Comparison of ENCODE assay signal across 24 mouse cellular contexts in genomic region chr14:51842250-51842649, GRCm38 (mm10). TPM values are rescaled to one million over a fixed set of nuclear protein-coding genes. Genes with fewer than 3 reads are reported as not detected.
DNase-seq lines count a peak whose midpoint lies in the region; ATAC-seq and TF ChIP-seq lines count a peak whose summit lies in the region.
"Had no signal": no experiment of that assay in that cellular context is flagged by ENCODE, and none has a peak within 500 bp of the region (broad histone marks: within the 10 kb centered on the region; RNA-seq: fewer than 3 reads in every experiment).

No protein-coding gene starts in this region.

- no peak for TF ChIP-seq CTCF in brain, embryonic 14.5 days (IDR thresholded peaks at IDR 0.05; ENCODE audit: borderline replicate concordance, extremely low read depth, insufficient read depth, insufficient read length)

- no peak overlapping the region for H3K4me2 ChIP-seq in forebrain, embryonic 14.5 days (ENCODE audit: low read length)
- no peak overlapping the region for H3K4me2 ChIP-seq in forebrain, embryonic 12.5 days
- no peak overlapping the region for H3K4me2 ChIP-seq in midbrain, embryonic 14.5 days (ENCODE audit: low read length)
- no peak overlapping the region for H3K4me2 ChIP-seq in midbrain, embryonic 16.5 days (ENCODE audit: low read length)
- H3K4me2 ChIP-seq: heart, embryonic 13.5 days; hindbrain, embryonic 13.5 days had no signal

- peak; percentile 72; the same call in 1 of the 2 replicates for ATAC-seq in forebrain, embryonic 14.5 days
- no peak for ATAC-seq in forebrain, embryonic 12.5 days (ENCODE audit: low FRiP score)
- ATAC-seq in midbrain, embryonic 14.5 days (ENCODE audit: low FRiP score, low TSS enrichment): no peak
- ATAC-seq in midbrain, embryonic 16.5 days: no peak
- ATAC-seq in megakaryocyte-erythroid progenitor cell, adult 5-6 weeks (replicated peaks; ENCODE audit: low FRiP score, low TSS enrichment, poor library complexity, severe bottlenecking): no peak
- ATAC-seq: hindbrain, postnatal 0 days; intestine, embryonic 16.5 days had no signal

- no peaks in the 10 kb centered on the region for H3K9me3 ChIP-seq in forebrain, embryonic 14.5 days (replicated peaks; ENCODE audit: control insufficient read depth, low read length)
- H3K9me3 ChIP-seq in forebrain, embryonic 12.5 days: no peaks in the 10 kb centered on the region
- no peaks in the 10 kb centered on the region for H3K9me3 ChIP-seq in midbrain, embryonic 14.5 days (ENCODE audit: control insufficient read depth, low read length)
- no peaks in the 10 kb centered on the region for H3K9me3 ChIP-seq in midbrain, embryonic 16.5 days (replicated peaks; ENCODE audit: control insufficient read depth, low read length, poor library complexity, severe bottlenecking)
- H3K9me3 ChIP-seq: embryonic facial prominence, embryonic 10.5 days; heart, embryonic 13.5 days; hindbrain, embryonic 13.5 days had no signal

- peak; percentile 61 for DNase-seq in forebrain, embryonic 14.5 days (ENCODE audit: low spot score)
- DNase-seq in midbrain, embryonic 14.5 days: peak; percentile 9
- peak; percentile 68 for DNase-seq in brain, embryonic 14.5 days (ENCODE audit: low read depth)
- no peak for DNase-seq in thymus, adult 18-20 months
- DNase-seq: adrenal gland, adult 2 months; adrenal gland, postnatal 25 days; cerebellum, adult 2 months; cerebellum, postnatal 10 days; gastrocnemius, adult 2 months; gastrocnemius, postnatal 25 days; kidney, adult 2 months had no signal

- no peaks in the 10 kb centered on the region for H3K36me3 ChIP-seq in forebrain, embryonic 14.5 days (ENCODE audit: control insufficient read depth, insufficient read depth, low read length)
- no peaks in the 10 kb centered on the region for H3K36me3 ChIP-seq in forebrain, embryonic 12.5 days (replicated peaks)
- H3K36me3 ChIP-seq in midbrain, embryonic 14.5 days (ENCODE audit: control insufficient read depth, insufficient read depth, low read length): no peaks in the 10 kb centered on the region
- no peaks in the 10 kb centered on the region for H3K36me3 ChIP-seq in midbrain, embryonic 16.5 days (ENCODE audit: control insufficient read depth, insufficient read depth, low read length)
- H3K36me3 ChIP-seq: embryonic facial prominence, embryonic 10.5 days; heart, embryonic 13.5 days; hindbrain, embryonic 13.5 days had no signal

- H3K27me3 ChIP-seq in forebrain, embryonic 14.5 days (replicated peaks; ENCODE audit: control insufficient read depth, insufficient read depth, low read length): no peaks in the 10 kb centered on the region
- H3K27me3 ChIP-seq in forebrain, embryonic 12.5 days: no peaks in the 10 kb centered on the region
- no peaks in the 10 kb centered on the region for H3K27me3 ChIP-seq in midbrain, embryonic 14.5 days (ENCODE audit: control insufficient read depth, insufficient read depth, low read length)
- no peaks in the 10 kb centered on the region for H3K27me3 ChIP-seq in midbrain, embryonic 16.5 days (ENCODE audit: control insufficient read depth, insufficient read depth, low read depth, low read length)
- H3K27me3 ChIP-seq: heart, embryonic 13.5 days; hindbrain, embryonic 13.5 days had no signal

- no peak overlapping the region for H3K27ac ChIP-seq in forebrain, embryonic 14.5 days (ENCODE audit: low read depth, low read length)
- H3K27ac ChIP-seq in forebrain, embryonic 12.5 days: no peak overlapping the region
- H3K27ac ChIP-seq in midbrain, embryonic 14.5 days (replicated peaks; ENCODE audit: low read depth, low read length): no peak overlapping the region
- H3K27ac ChIP-seq in midbrain, embryonic 16.5 days (ENCODE audit: low read length): no peak overlapping the region
- H3K27ac ChIP-seq: embryonic facial prominence, embryonic 10.5 days; gastrocnemius, adult 2 months; heart, embryonic 13.5 days; hindbrain, embryonic 13.5 days; hindbrain, postnatal 0 days had no signal

- no peak overlapping the region for H3K4me3 ChIP-seq in forebrain, embryonic 14.5 days (ENCODE audit: low read depth, low read length)
- no peak overlapping the region for H3K4me3 ChIP-seq in forebrain, embryonic 12.5 days (replicated peaks)
- no peak overlapping the region for H3K4me3 ChIP-seq in midbrain, embryonic 14.5 days (replicated peaks; ENCODE audit: low read depth, low read length)
- no peak overlapping the region for H3K4me3 ChIP-seq in midbrain, embryonic 16.5 days (ENCODE audit: low read depth, low read length)
- H3K4me3 ChIP-seq: embryonic facial prominence, embryonic 10.5 days; gastrocnemius, adult 2 months; heart, embryonic 13.5 days; hindbrain, embryonic 13.5 days had no signal

- TF ChIP-seq POLR2A in brain, embryonic 14.5 days (IDR thresholded peaks at IDR 0.05; ENCODE audit: borderline replicate concordance, extremely low read depth, insufficient read depth, insufficient read length, poor library complexity, severe bottlenecking): no peak

- no peaks in the 10 kb centered on the region; the same call in 1 of the 2 replicates for H3K4me1 ChIP-seq in forebrain, embryonic 14.5 days (ENCODE audit: control insufficient read depth, insufficient read depth, low read length)
- no peaks in the 10 kb centered on the region for H3K4me1 ChIP-seq in forebrain, embryonic 12.5 days
- H3K4me1 ChIP-seq in midbrain, embryonic 14.5 days (ENCODE audit: control insufficient read depth, insufficient read depth, low read length): no peaks in the 10 kb centered on the region
- no peaks in the 10 kb centered on the region for H3K4me1 ChIP-seq in midbrain, embryonic 16.5 days (ENCODE audit: control insufficient read depth, insufficient read depth, low read length)
- H3K4me1 ChIP-seq: heart, embryonic 13.5 days; hindbrain, embryonic 13.5 days had no signal

- 53% methylated on average over 1 of the region's 1 CpGs for WGBS in forebrain, embryonic 14.5 days
- 58% methylated on average over 1 of the region's 1 CpGs for WGBS in forebrain, embryonic 12.5 days
- WGBS in midbrain, embryonic 14.5 days: 53% methylated on average over 1 of the region's 1 CpGs
- 75% methylated on average over 1 of the region's 1 CpGs for whole genome bisulfite sequencing in midbrain, embryonic 16.5 days

- H3K9ac ChIP-seq in forebrain, embryonic 14.5 days (ENCODE audit: low read length): no peak overlapping the region
- no peak overlapping the region for H3K9ac ChIP-seq in forebrain, embryonic 12.5 days
- no peak overlapping the region for H3K9ac ChIP-seq in midbrain, embryonic 14.5 days (replicated peaks; ENCODE audit: low read length)
- no peak overlapping the region for H3K9ac ChIP-seq in midbrain, embryonic 16.5 days (ENCODE audit: low read depth, low read length)
- H3K9ac ChIP-seq: heart, embryonic 13.5 days; hindbrain, embryonic 13.5 days had no signal

RNA-seq across cellular contexts. Expression of gene Ear6, which starts 11.2 kb away (rescaled TPM):
- not detected in 2 replicates for polyA plus RNA-seq in forebrain, embryonic 14.5 days (2014; fragmentation: Nextera tagmentation; extraction: Ambion mirVana)
- polyA plus RNA-seq in forebrain, embryonic 12.5 days (2016; fragmentation: Nextera tagmentation; extraction: Ambion mirVana): not detected in 2 replicates
- not detected in 2 replicates for polyA plus RNA-seq in midbrain, embryonic 14.5 days (2014; fragmentation: Nextera tagmentation; extraction: Ambion mirVana)
- not detected in 2 replicates for polyA plus RNA-seq in midbrain, embryonic 16.5 days (2015; fragmentation: Nextera tagmentation; extraction: Ambion mirVana)
- polyA plus RNA-seq in brain, embryonic 14.5 days (2012; rRNA removed): 0.14 TPM in 1 of 2 replicates, not detected in the other
- not detected in 2 replicates for total RNA-seq in megakaryocyte-erythroid progenitor cell, adult 5-6 weeks (2014; fragmentation: Nextera tagmentation)
- not detected in 2 replicates for total RNA-seq in megakaryocyte-erythroid progenitor cell, adult 5-6 weeks (2017)
- total RNA-seq: adrenal gland, adult 2 months; adrenal gland, postnatal 25 days; gastrocnemius, adult 2 months; gastrocnemius, postnatal 25 days; hindbrain, postnatal 0 days; MEL had no signal
- polyA plus RNA-seq: adrenal gland, adult 2 months; cerebellum, adult 2 months; embryonic facial prominence, embryonic 10.5 days; embryonic facial prominence, embryonic 14.5 days; heart, embryonic 13.5 days; heart, postnatal 0 days; hindbrain, embryonic 13.5 days; hindbrain, postnatal 0 days; kidney, adult 2 months had no signal

RNA-seq across cellular contexts. Expression of gene Mettl17, which starts 42.4 kb away (rescaled TPM):
- polyA plus RNA-seq in forebrain, embryonic 14.5 days (2014; fragmentation: Nextera tagmentation; extraction: Ambion mirVana): 64.7 and 64.9 TPM in 2 replicates
- polyA plus RNA-seq in forebrain, embryonic 12.5 days (2016; fragmentation: Nextera tagmentation; extraction: Ambion mirVana): 58.2 and 66.0 TPM in 2 replicates
- polyA plus RNA-seq in midbrain, embryonic 14.5 days (2014; fragmentation: Nextera tagmentation; extraction: Ambion mirVana): 85.2 and 85.6 TPM in 2 replicates
- 86.5 and 92.0 TPM in 2 replicates for polyA plus RNA-seq in midbrain, embryonic 16.5 days (2015; fragmentation: Nextera tagmentation; extraction: Ambion mirVana)
- 64.9 and 76.0 TPM in 2 replicates for polyA plus RNA-seq in brain, embryonic 14.5 days (2012; rRNA removed)
- total RNA-seq in megakaryocyte-erythroid progenitor cell, adult 5-6 weeks (2014; fragmentation: Nextera tagmentation): 23.4 and 33.9 TPM in 2 replicates
- total RNA-seq in megakaryocyte-erythroid progenitor cell, adult 5-6 weeks (2017): 9.5 and 13.7 TPM in 2 replicates

RNA-seq across cellular contexts. Expression of gene AY358078, which starts 42.4 kb away (rescaled TPM):
- polyA plus RNA-seq in forebrain, embryonic 14.5 days (2014; fragmentation: Nextera tagmentation; extraction: Ambion mirVana): not detected in 2 replicates
- not detected in 2 replicates for polyA plus RNA-seq in forebrain, embryonic 12.5 days (2016; fragmentation: Nextera tagmentation; extraction: Ambion mirVana)
- not detected in 2 replicates for polyA plus RNA-seq in midbrain, embryonic 14.5 days (2014; fragmentation: Nextera tagmentation; extraction: Ambion mirVana)
- not detected in 2 replicates for polyA plus RNA-seq in midbrain, embryonic 16.5 days (2015; fragmentation: Nextera tagmentation; extraction: Ambion mirVana)
- not detected in 2 replicates for polyA plus RNA-seq in brain, embryonic 14.5 days (2012; rRNA removed)
- not detected in 2 replicates for total RNA-seq in megakaryocyte-erythroid progenitor cell, adult 5-6 weeks (2014; fragmentation: Nextera tagmentation)
- not detected in 2 replicates for total RNA-seq in megakaryocyte-erythroid progenitor cell, adult 5-6 weeks (2017)
- total RNA-seq: adrenal gland, adult 2 months; adrenal gland, postnatal 25 days; gastrocnemius, adult 2 months; gastrocnemius, postnatal 25 days; granulocyte monocyte progenitor cell, adult 5-6 weeks; hematopoietic stem cell, adult 5-6 weeks; hindbrain, postnatal 0 days; MEL had no signal
- polyA plus RNA-seq: adrenal gland, adult 2 months; cerebellum, adult 2 months; embryonic facial prominence, embryonic 10.5 days; embryonic facial prominence, embryonic 14.5 days; heart, embryonic 13.5 days; heart, postnatal 0 days; hindbrain, embryonic 13.5 days; hindbrain, postnatal 0 days; intestine, embryonic 16.5 days; kidney, adult 2 months had no signal

RNA-seq across cellular contexts. Expression of gene Slc39a2, which starts 50.4 kb away (rescaled TPM):
- 0.62 and 0.82 TPM in 2 replicates for polyA plus RNA-seq in forebrain, embryonic 14.5 days (2014; fragmentation: Nextera tagmentation; extraction: Ambion mirVana)
- 1.3 and 1.7 TPM in 2 replicates for polyA plus RNA-seq in forebrain, embryonic 12.5 days (2016; fragmentation: Nextera tagmentation; extraction: Ambion mirVana)
- polyA plus RNA-seq in midbrain, embryonic 14.5 days (2014; fragmentation: Nextera tagmentation; extraction: Ambion mirVana): 1.1 and 1.8 TPM in 2 replicates
- polyA plus RNA-seq in midbrain, embryonic 16.5 days (2015; fragmentation: Nextera tagmentation; extraction: Ambion mirVana): 2.2 and 3.1 TPM in 2 replicates
- polyA plus RNA-seq in brain, embryonic 14.5 days (2012; rRNA removed): 12.1 and 15.3 TPM in 2 replicates
- 0.69 and 1.4 TPM in 2 replicates for total RNA-seq in megakaryocyte-erythroid progenitor cell, adult 5-6 weeks (2014; fragmentation: Nextera tagmentation)
- total RNA-seq in megakaryocyte-erythroid progenitor cell, adult 5-6 weeks (2017): not detected in 2 replicates
- total RNA-seq: hematopoietic stem cell, adult 5-6 weeks; MEL had no signal

Comparison
In these comparisons a context has a peak if more than half of its experiments do, and no peak if none do; other contexts are left out.
1. DNase-seq: peak in forebrain, embryonic 14.5 days (single experiment), midbrain, embryonic 14.5 days (single experiment) and brain, embryonic 14.5 days (single experiment); none in thymus, adult 18-20 months (0 of 2).